Mouse (Mus musculus) limb, embryonic 10.5 days (tissue): ENCODE measurements at regions not wholly inside any gene's neighbourhood (a gene's known extent, or its start where the extent isn't known, plus 50 kb on each side); places are given as distances from the start of the nearest gene placed in this dataset.

Experiments used
- DNase-seq: peaks from one replicate; pipeline ENCODE4 v3.0.0-alpha.2; 2017; ENCODE audit warnings: low spot score
- H3K27ac ChIP-seq: fragments of 300-500 bp; sonication (generic); 2 replicates; pipeline ENCODE4 v1.5.1; 2016; ENCODE audit warnings: mild to moderate bottlenecking
- H3K27me3 ChIP-seq: fragments of 300-500 bp; sonication (generic); 2 replicates; pipeline ENCODE4 v1.6.1; 2016; ENCODE audit warnings: low read depth, mild to moderate bottlenecking; ENCODE audit not compliant: poor library complexity, severe bottlenecking
- H3K36me3 ChIP-seq: fragments of 300-500 bp; sonication (generic); 2 replicates; pipeline ENCODE4 v1.6.1; 2016; ENCODE audit warnings: mild to moderate bottlenecking, moderate library complexity
- H3K4me1 ChIP-seq: fragments of 300-500 bp; sonication (generic); 2 replicates; pipeline ENCODE4 v1.6.1; 2016
- H3K4me3 ChIP-seq: fragments of 300-500 bp; sonication (generic); 2 replicates; pipeline ENCODE4 v1.5.1; 2016; ENCODE audit warnings: mild to moderate bottlenecking, moderate library complexity
- H3K9me3 ChIP-seq: fragments of 300-500 bp; sonication (generic); replicated peaks from 2 replicates; pipeline ENCODE4 v1.6.1; 2016; ENCODE audit warnings: mild to moderate bottlenecking
- WGBS: fragments of 180-500 bp; shearing (Covaris S2); methylation state at CpG from one replicate; pipeline ENCODE4 v1.1.7; 2016; 5-methylcytosine and 5-hydroxymethylcytosine counted together

- H3K9me3 ChIP-seq, result no peaks in the 10 kb centered on the region
Observed at GRCm38 (mm10) chr5:64600811-64601210, 202.4 kb upstream of the Klf3 start.

DNA sequence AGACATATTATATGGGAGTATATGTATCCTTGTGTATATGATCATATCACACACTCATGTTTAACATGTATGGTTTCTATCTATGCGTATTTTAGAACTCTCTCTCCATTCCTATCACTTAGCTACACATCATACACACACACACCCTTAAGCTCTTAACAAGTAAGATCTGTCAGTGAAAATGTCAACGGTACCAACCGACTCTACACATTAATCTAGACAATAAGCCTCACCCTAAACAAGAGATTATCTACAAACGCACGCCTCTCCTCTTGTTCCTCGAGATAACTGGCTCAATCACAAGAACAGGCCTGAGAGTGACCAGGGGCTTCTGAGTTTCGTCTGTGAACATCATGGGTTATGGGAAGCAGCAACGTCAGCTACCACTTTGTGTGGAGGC, 201.9 kb upstream of the Klf3 start:
- Histone ChIP-seq H3K4me3 (no peak overlapping the region), H3K36me3 (no peaks in the 10 kb centered on the region), H3K4me1 (peaks cover 60% of the 10 kb centered on the region), H3K9me3 (no peaks in the 10 kb centered on the region), H3K27ac (peak overlapping the region; percentile 78), H3K27me3 (no peaks in the 10 kb centered on the region)
- DNase-seq, result no peak
- 65% methylated on average over 8 of the region's 8 CpGs for WGBS

More at GRCm38 (mm10) chr5:64600811-64601210, 202.4 kb upstream of the Klf3 start:
- no peaks in the 10 kb centered on the region for H3K27me3 ChIP-seq
- H3K36me3 ChIP-seq, result no peaks in the 10 kb centered on the region
- WGBS, result 53% methylated on average over 2 of the region's 2 CpGs
- H3K27ac ChIP-seq, result peak overlapping the region; percentile 83
- no peak for DNase-seq
- peaks cover 62% of the 10 kb centered on the region for H3K4me1 ChIP-seq
- no peak overlapping the region for H3K4me3 ChIP-seq

DNA sequence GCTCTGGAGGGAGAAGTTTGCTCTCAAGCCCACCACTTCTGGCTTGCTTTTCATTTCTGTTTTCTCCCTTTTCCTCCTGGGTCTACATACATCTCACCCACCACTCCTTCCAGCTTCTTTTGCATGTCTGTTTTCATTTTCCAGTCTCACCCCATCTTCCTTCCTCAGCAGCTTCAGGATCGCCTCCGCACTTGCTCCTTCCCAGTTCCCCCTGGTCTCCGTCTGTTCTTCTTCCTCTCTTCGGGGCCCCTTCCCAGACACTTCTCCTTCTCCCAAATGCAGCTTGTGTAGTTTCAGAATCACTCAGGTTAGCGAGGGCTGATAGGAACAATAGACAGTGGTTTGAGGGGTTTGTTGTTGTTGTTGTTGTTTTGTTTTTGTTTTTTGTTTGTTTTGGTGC, 201.4 kb upstream of the Klf3 start:
- no peaks in the 10 kb centered on the region for H3K9me3 ChIP-seq
- DNase-seq, result no peak
- H3K27ac ChIP-seq, result peak overlapping the region; percentile 78
- H3K36me3 ChIP-seq, result no peaks in the 10 kb centered on the region
- peaks cover 55% of the 10 kb centered on the region for H3K4me1 ChIP-seq
- H3K27me3 ChIP-seq, result no peaks in the 10 kb centered on the region
- no peak overlapping the region for H3K4me3 ChIP-seq
- 82% methylated on average over 5 of the region's 5 CpGs for WGBS

DNA sequence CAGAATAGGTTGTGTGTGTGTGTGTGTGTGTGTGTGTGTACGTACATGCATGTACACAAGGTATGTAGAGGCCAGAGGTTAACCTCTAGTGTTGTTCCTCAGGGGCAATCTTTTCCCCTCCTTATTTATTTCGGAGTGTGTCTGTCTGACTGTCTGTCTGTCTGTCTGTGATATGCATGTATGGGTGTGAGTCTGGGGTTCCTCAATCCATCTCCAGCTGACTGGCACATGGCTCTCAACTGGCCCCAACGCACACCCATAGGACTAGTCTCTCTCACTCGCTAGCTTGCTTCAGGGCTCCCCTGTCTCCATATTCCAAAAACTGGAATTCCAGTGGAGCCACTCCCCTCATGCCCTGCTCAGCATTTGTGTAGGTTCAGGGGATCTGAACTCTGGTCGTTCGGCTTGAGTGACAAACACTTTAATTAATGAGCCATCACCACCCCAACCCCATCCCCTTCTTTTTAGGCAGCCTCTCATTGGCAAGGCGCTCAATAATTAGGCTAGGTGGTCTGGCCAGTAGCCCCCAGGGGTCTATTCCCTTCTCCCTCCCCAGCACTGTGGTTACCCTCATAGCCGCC, 200.7 kb upstream of the Klf3 start:
- 88% methylated on average over 8 of the region's 8 CpGs for WGBS
- Histone ChIP-seq H3K27me3 (no peaks in the 10 kb centered on the region), H3K36me3 (no peaks in the 10 kb centered on the region), H3K4me1 (peaks cover 53% of the 10 kb centered on the region), H3K27ac (peak overlapping the region; percentile 78), H3K4me3 (no peak overlapping the region), H3K9me3 (no peaks in the 10 kb centered on the region)
- no peak for DNase-seq

DNA sequence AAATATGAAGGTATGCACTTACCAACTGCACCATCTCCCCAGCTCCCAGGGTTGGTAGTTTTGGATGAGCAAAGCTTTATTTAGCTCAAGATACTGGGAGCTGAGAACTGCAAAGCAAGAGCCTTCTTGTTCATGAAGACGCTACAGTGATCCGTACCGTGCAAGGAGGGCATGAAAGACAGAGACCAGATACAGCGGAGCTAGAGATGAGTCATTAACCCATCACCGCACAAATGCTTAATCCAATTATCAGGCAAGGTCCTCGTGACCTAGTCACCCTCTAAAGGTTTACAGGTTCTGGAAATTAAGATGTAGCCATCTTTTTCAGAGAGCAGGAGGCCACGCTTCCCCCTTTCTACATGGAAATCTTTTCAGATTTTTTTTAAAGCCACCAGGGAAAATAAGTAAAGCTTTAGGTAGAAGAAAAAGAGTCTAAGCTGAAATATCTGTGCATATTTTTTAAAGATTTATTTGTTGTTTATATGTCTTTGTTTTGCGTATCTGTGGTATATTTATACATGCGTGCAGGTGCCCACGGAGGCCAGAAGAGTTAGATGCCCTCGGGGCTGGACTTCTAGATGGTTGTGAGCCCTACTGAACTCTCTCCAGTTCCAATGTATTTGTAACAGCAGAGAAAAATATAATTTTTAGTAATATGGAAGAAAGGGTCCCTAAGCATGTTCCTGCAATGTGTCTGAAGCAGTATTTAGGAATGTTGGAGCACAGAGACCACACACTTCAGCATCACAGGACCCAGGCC, 200.0 kb upstream of the Klf3 start:
- Histone ChIP-seq H3K36me3 (no peaks in the 10 kb centered on the region), H3K9me3 (no peaks in the 10 kb centered on the region), H3K4me3 (no peak overlapping the region), H3K27me3 (no peaks in the 10 kb centered on the region), H3K27ac (0 out of 2 replicates have a peak overlapping the region, but pooled peaks have one; percentile 78), H3K4me1 (peaks cover 48% of the 10 kb centered on the region)
- 90% methylated on average over 11 of the region's 11 CpGs for WGBS
- DNase-seq, result no peak

DNA sequence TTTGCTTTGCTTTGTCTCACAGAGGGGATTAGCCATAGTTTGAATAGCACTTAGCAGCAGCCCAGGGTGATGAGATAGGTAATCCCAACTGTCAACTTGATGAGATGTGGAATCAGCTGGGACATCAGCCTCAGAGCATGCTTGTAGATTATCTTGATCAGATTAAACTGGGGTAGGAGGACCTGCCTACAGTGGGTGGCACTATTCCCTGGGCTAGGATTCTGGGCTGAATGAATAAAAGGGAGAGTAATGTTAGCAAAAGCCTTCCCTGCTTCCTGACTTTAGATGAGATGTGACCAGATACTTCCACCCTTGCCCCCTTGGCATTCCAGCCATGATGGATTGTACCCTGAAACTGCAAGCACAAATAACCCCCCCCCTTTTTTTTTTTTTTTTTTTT, 198.0 kb upstream of the Klf3 start:
- Histone ChIP-seq H3K9me3 (no peaks in the 10 kb centered on the region), H3K4me1 (peaks cover 42% of the 10 kb centered on the region), H3K27ac (no peak overlapping the region), H3K4me3 (no peak overlapping the region), H3K27me3 (no peaks in the 10 kb centered on the region), H3K36me3 (no peaks in the 10 kb centered on the region)
- no peak for DNase-seq

DNA sequence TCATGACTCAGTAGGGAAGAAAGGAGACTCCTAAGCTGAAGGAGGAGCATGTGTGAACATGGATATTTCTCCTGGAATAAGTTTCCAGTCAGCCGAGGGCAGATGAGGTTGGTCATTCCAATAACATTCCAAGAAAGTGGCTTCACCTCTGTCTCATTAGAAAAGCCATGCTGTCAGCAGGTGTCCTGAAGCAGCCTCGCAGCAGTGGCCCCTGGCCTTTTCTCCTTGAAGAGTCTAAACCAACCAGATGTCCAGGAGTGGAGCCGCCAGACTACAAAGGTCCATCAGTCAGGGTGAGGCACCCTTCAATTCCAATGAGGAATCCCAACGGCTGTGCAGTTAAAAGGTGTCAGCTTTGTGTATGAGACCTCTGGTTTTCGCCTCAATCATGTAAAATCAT, 197.2 kb upstream of the Klf3 start:
- no peaks in the 10 kb centered on the region for H3K9me3 ChIP-seq
- H3K27ac ChIP-seq, result no peak overlapping the region
- no peaks in the 10 kb centered on the region for H3K36me3 ChIP-seq
- 47% methylated on average over 5 of the region's 5 CpGs for WGBS
- H3K4me1 ChIP-seq, result peaks cover 42% of the 10 kb centered on the region
- H3K4me3 ChIP-seq, result no peak overlapping the region
- no peaks in the 10 kb centered on the region for H3K27me3 ChIP-seq
- no peak for DNase-seq

DNA sequence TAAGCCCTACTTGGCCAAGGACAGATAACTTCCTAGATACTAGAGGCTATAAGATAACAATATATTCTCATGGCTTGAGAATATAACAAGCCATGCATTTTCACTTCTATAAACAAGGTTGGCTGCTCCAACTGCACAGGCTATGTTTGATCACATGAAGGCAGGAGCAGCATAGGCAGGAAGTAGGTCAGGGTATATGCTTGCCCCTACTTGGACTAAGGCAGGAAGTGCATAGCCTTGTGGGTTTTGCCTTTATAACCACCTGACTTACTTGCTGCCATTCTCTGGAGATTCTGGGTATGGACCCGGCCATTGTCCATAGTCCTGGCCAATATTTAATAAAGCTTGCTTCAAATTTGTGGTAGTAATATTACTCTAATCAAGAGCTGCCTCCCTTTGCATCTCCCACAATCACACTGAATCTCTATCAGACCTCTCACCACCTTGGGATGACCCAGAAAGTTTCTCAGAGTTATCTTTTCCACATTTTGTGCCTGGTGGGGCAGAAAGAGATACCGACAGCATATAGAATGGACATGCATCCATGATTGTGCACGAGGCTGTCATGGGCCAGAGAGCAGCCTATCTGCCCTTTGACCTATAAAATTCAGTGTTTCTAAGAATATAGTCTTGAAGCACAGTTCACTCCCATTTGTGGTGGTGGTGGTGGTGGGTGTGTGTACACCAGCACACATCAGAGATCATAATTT, 193.7 kb upstream of the Klf3 start:
- 82% methylated on average over 3 of the region's 3 CpGs for WGBS
- no peak for DNase-seq
- Histone ChIP-seq H3K27me3 (no peaks in the 10 kb centered on the region), H3K4me1 (peaks cover 28% of the 10 kb centered on the region), H3K36me3 (no peaks in the 10 kb centered on the region), H3K9me3 (no peaks in the 10 kb centered on the region), H3K4me3 (no peak overlapping the region), H3K27ac (peak overlapping the region; percentile 93)

DNA sequence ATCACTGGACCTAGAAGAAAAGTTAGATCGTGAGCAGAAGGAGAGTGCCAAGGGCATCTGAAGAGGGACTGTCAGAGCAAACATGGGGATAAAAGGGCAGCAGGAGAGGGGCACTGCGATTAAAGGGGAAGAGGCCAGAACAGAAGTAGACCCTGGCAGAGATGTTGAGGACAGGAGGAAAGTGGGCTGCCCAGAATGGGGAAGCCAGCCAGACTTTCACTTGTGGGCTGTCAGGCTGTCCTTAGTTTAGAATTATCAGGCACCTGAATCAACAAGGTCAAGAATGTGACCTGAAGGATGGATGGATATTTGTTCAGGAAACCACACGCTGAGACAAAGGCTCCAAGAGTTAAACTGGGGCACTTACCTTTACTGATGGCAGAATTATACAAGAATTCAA, 193.0 kb upstream of the Klf3 start:
- peaks cover 28% of the 10 kb centered on the region for H3K4me1 ChIP-seq
- peak overlapping the region; percentile 93 for H3K27ac ChIP-seq
- H3K27me3 ChIP-seq, result no peaks in the 10 kb centered on the region
- peak; percentile 43 for DNase-seq
- WGBS, result 15% methylated on average over 3 of the region's 3 CpGs
- peak overlapping the region; percentile 30 for H3K4me3 ChIP-seq
- H3K36me3 ChIP-seq, result no peaks in the 10 kb centered on the region
- no peaks in the 10 kb centered on the region for H3K9me3 ChIP-seq

GRCm38 (mm10) chr5:64610562-64611405, 192.4 kb upstream of the Klf3 start:
- Histone ChIP-seq H3K27me3 (no peaks in the 10 kb centered on the region), H3K9me3 (no peaks in the 10 kb centered on the region), H3K36me3 (no peaks in the 10 kb centered on the region), H3K4me3 (peak overlapping the region; percentile 30), H3K27ac (peak overlapping the region; percentile 93), H3K4me1 (peaks cover 28% of the 10 kb centered on the region)
- DNase-seq, result peak; percentile 90
- WGBS, result 17% methylated on average over 12 of the region's 13 CpGs

DNA sequence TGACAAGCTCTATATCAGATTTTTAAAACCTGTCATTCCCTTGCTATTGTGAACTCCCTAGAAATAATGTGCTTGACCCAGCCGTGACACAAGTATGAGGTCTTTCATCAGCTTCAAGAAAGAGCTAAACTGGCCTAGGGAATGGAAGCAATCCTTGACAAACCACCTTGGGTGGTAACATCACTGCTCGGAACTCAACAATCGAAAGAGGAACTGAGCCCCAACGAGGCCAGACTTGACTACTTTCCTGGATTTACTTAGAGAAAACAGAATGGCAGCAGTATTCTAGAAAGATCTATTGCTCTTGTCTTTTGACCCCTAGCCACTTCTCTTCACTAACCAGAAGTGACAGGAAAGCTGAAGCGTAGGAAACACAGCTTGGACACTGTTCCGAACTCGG, 191.2 kb upstream of the Klf3 start:
- WGBS, result 84% methylated on average over 7 of the region's 7 CpGs
- peak overlapping the region; percentile 93 for H3K27ac ChIP-seq

GRCm38 (mm10) chr5:64613696-64614095, 189.5 kb upstream of the Klf3 start:
- Histone ChIP-seq H3K9me3 (no peaks in the 10 kb centered on the region), H3K27me3 (no peaks in the 10 kb centered on the region), H3K27ac (no peak overlapping the region), H3K4me3 (no peak overlapping the region), H3K4me1 (peaks cover 20% of the 10 kb centered on the region), H3K36me3 (no peaks in the 10 kb centered on the region)
- no peak for DNase-seq
- WGBS, result 94% methylated on average over 3 of the region's 3 CpGs

More for the DNA sequence above, 191.2 kb upstream of the Klf3 start:
- no peaks in the 10 kb centered on the region for H3K36me3 ChIP-seq
- no peak for DNase-seq
- no peak overlapping the region for H3K4me3 ChIP-seq
- peaks cover 24% of the 10 kb centered on the region for H3K4me1 ChIP-seq
- no peaks in the 10 kb centered on the region for H3K9me3 ChIP-seq
- no peaks in the 10 kb centered on the region for H3K27me3 ChIP-seq
